Mouse (Mus musculus): ENCODE data around the gene Tmem102. TPM values are rescaled to one million over a fixed set of nuclear protein-coding genes. Genes with fewer than 3 reads are reported as not detected.

The Tmem102 gene
- polyA plus RNA-seq, 1 experiment from 2014 or later: 11.2 TPM

- DNase-seq (ENCODE audit: low spot score): no peak
Observed at GRCm38 (mm10) chr11:69822080-69822479, 16.7 kb upstream of the Tmem102 start, which contains the start of gene Spem1. TSS of gene Spem1 (minus strand) at chr11:69822180.

DNA sequence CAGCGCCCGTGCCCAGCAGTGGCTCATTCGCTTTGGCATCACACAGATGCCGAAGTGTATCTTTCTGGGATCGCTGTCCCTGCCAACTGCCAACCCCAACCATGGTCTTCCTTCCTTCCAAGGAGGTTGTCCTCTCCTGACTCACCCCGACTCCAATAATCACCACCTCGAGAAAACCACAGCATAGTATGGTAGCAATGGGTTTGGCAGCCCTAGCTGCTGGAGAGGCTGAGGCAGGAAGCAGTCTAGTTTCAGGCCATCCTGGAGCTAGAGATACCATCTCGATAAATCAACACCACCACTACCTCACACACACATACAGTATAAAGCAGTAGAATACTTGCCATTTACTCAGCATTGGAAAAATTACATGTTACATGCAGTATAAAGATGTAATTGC, 13.4 kb upstream of the Tmem102 start:
- no peak for DNase-seq (ENCODE audit: low spot score)

GRCm38 (mm10) chr11:69818365-69818764, 12.9 kb upstream of the Tmem102 start, which contains the start of gene Spem2:
TSS of gene Spem2 (minus strand) at chr11:69818465.
- no peak for DNase-seq (ENCODE audit: low spot score)

DNA sequence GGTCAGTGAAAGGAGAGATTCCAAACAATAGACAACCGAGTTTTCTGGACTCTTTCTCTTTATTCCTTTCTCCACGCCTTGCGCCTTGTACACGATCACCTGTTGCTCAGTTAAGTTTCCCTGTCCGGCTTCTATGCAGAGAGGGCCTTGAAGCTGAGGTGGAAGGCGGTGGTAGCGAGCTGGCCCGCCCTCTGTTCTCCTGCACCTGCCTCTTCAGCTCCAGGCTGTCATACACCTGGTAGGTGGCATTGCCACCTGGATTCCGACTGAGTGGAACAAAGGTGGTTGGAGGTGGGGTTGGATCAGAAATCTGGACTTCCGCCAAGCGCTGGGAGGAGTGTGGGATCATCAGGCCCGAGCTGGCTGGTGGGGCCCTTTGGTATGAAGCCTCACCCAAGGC, 11.1 kb upstream of the Tmem102 start:
- DNase-seq (ENCODE audit: low spot score): no peak

- no peak for DNase-seq (ENCODE audit: low spot score)
Observed at GRCm38 (mm10) chr11:69815155-69815554, 9.7 kb upstream of the Tmem102 start, which contains the start of gene Gm39566. TSS of gene Gm39566 (minus strand) at chr11:69815298.

DNA sequence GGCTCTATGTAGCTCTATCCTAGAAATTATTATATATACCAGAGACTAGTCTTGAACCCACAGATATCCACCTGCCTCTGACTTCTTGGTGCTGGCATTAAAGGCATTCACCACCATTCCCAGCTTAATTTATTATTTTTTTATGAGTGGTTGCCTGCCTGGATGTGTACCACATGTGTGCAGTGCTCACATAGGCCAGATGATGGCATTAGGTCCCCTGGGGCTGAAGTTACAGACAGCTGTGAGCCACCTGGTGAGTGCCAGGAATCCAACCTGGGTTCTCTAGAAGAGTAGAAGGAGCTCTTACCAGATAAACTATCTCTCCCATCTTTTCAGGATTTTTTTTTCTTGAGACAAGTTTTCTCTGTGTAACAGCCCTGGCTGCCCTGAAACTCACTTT, 4.9 kb upstream of the Tmem102 start:
- no peak for DNase-seq (ENCODE audit: low spot score)

DNA sequence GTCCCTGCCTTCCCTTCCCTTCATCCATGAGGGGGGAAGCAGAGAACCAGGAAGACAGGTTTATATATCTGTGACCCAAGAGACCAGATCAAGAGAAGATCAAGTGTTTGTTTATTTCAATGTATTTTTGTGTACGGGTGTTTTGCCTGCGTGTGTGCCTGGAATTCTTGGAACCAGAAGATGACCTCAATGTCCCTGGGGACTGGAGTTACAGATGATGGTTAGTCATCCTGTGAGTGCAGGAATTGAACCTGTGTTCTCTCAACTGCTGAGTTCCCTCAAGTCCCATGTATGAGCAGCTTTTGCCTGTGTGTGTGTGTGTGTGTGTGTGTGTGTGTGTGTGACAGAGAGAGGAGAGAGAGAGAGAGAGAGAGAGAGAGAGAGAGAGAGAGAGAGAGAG, 2.2 kb upstream of the Tmem102 start:
- DNase-seq (ENCODE audit: low spot score): no peak

DNA sequence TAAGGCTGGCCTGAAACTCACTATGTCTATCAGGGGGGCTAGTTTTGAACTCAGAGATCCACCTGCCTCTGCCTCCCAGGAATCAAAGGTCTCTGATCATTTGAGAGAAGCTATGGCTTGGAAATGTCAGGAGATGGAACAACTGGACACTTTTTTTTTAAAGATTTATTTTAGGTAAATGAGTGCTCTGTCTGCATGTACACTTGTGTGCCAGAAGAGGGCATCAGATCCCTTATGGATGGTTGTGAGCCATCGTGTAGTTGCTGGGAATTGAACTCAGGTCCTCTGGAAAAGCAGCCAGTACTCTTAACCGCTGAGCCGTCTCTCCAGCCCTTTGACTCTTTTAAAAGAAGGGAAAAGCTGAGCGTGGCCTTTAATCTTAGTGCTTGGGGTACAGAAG, 954 bp upstream of the Tmem102 start:
- no peak for DNase-seq (ENCODE audit: low spot score)

- DNase-seq (ENCODE audit: low spot score): peak; percentile 1
Observed at GRCm38 (mm10) chr11:69804652-69804940, 828 bp downstream of the Tmem102 start.

DNA sequence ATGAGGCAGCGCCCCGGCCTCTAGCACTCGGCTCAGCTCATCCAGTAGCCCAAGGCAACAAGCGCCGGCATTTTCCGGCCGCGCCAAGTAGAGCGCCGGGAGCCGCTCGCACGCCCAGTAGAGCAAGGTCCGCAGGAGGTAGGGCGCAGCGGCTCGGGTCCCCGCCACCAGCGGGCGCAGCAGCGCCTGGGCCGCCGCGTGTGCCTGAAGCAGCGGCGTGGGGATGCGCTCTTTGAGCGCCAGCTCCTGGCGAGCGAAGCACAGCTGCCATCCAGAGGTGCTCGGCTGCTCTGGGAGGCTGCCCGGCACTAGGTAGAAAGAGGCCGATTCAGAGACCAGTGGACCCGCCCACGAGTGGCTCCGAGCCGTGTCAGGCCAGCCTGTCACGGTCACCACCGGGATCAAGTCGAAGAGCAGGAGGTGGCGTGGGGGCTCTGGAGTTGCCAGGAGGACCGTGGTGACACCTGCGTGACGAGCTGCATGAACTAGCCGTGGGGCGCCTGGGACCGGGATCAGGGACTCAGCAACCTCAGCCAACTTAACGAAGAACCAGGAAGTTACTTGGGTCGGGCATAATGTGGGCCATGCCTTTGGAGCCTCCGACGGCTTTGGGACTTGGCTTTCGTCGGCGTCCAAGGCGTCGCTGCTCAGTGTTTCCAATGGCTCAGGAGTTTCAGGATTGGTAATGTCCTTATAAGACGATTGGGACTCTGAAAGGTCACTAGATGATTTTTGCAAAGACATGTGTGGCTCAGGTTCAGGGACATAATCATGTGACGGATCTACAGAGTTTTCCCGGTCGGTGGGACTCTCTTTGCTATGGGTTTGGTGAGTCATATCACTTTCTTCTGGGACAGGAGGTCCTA, 1.4 kb downstream of the Tmem102 start:
- DNase-seq (ENCODE audit: low spot score): peak; percentile 80

- no peak for DNase-seq (ENCODE audit: low spot score)
Observed at GRCm38 (mm10) chr11:69803328-69803727, 2.1 kb downstream of the Tmem102 start.

DNA sequence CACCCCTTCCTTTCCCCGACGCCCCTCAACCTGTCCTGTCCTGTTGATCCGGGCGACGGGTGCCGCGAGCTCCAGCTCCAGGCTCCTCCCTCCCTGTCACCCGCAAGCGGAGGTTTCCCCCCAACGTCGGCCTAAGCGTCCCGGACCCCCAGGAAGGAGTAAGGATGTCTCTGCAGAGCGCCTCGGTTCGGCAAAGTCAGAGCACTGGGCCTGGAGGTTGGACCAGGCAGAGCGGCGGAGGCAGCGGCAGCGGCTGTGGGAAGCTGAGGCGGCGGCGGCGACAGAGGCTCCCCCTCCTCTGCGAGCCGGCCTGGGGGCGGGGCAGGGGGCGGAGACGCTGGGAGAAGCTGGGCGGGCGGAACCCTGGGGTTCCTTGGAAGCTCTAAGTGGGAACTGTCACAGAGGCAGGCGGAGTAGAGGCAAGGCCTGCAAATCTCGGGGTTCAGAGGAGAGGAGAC, 2.7 kb downstream of the Tmem102 start:
- DNase-seq (ENCODE audit: low spot score): peak; percentile 66

- DNase-seq (ENCODE audit: low spot score): no peak
Observed at GRCm38 (mm10) chr11:69801379-69801977, 3.9 kb downstream of the Tmem102 start, which contains the start of gene Fgf11. TSS of gene Fgf11 (minus strand) at chr11:69801857.

GRCm38 (mm10) chr11:69800392-69801197, 4.8 kb downstream of the Tmem102 start:
- peak; percentile 26 for DNase-seq (ENCODE audit: low spot score)

DNA sequence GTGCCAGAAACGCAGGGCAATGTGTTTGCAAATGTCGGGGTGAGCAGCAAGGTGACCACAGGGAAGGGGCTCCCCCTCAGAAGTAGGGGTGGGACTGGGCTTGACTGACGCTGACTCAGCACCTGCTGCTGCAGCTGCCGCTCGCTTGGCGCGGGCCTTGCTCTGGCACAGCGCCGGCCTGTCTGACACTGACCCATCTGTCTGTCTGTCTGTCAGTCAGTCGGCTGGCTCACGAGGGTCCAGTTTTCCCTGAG, 5.4 kb downstream of the Tmem102 start:
- DNase-seq (ENCODE audit: low spot score): no peak

DNA sequence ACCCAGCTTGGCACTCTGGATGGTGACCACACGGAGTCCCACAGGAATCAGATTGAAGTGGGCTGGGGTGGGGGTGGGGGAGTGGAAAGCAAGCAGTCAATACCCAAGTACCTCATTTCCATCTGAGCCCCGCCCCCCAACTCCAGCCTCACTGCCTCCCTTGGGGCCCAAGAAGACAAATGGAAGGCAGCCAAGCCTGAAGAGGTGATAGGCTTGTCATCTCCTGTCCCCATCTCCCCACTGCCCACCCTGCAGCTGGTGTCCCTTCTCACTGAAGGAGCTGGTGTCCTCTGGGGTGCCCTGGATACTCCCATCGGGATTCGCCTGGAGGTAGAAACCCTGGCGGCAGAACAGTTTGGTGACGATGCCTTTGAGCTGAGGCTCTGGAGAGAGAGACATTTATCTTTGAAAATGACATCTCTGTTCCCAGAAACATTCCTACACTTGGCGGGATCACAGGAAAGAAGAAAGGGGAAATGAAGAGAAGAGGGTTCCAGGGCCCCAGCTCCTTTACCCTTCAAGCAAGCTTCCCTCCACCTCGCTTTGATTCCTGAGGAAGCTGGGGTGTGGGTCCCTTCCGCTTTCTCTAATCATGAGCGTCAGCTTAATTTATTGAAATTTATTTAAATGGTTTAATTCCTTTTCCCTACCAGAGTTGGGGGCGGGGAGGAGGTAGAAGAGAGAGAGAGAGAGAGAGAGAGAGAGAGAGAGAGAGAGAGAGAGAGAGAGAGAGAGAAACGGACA, 5.9 kb downstream of the Tmem102 start:
- no peak for DNase-seq (ENCODE audit: low spot score)

GRCm38 (mm10) chr11:69797924-69798323, 7.5 kb downstream of the Tmem102 start:
- DNase-seq (ENCODE audit: low spot score): no peak

DNA sequence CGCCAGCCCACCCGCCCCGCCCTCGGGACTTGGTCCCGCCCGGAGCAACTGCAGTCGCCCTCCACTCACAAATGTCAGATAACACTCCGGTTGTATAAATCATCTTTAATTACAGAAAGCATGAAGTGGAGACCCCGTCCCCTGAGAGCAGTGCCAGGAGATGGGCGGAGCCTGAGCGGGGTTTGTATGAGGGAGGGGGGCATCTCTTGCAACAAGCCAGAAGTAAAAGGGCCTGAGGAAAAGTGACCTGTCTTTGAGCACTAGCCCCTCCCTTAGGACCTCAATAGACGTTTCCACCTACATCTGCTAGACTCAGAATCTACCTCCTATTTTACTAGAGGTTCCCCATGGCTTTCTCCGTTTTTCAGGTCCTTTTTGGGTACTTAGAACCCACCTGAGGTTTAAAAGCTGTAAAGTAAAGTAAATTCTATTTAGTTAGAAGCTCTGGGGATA, 9.4 kb downstream of the Tmem102 start:
- no peak for DNase-seq (ENCODE audit: low spot score)

DNA sequence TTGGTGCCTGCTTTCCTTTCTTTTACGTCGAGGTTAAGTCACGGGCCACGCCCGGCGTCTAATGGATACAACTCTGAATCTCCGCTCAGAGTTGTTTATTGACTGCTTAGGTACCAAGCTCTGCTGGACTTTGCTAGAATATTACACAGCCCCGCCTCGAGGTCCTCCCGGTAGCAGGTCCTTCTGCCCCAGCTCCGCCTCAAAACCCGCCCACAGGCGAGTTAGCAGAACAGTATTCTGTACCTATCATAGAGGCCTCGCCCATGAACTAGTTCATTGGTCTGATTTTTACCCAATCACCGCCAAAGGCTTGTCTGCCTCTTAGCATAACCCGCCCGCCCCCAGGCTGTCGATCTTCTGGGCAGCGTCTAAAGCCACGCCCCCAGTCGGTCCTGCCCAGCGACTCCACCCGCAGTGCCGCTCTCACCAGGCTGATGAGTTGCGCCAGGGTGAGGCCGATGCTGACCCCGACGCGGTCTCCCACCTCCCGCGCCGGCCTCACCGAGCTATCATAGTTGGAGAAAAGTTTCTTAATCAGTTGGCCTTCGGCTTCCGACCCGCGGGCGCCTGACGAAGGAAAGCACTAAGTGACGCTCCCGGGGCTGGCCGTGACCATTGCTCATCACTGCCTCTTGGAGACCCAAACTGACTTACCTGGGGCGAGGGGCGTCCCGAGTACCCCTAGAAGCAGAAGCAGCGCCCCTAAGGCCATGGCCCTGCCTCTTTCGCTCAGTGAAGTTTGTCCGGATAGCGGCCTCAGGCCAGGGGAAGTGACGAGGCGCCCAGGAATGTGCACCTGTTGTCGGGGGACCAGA, 10.0 kb downstream of the Tmem102 start, which contains the start of gene Chrnb1:
Gene Chrnb1, minus strand, starts transcription at position 776 of the 815 bp plus-strand sequence.
- peak; percentile 93 for DNase-seq (ENCODE audit: low spot score)

- DNase-seq (ENCODE audit: low spot score): no peak
Observed at GRCm38 (mm10) chr11:69793429-69793828, 12.0 kb downstream of the Tmem102 start.

Data from thymus, postnatal 0 days (tissue).